Mouse (Mus musculus) heart, postnatal 10 days (tissue): ENCODE results near the gene Olfr652. TPM values are rescaled to one million over a fixed set of nuclear protein-coding genes. Genes with fewer than 3 reads are reported as not detected.

ENCODE experiments used
- DNase-seq, 2 experiments: peaks; one replicate each; pipeline ENCODE4 v3.0.0; 2021
- intact Hi-C: fragments of 180-260 bp; cut with DNase I; formaldehyde crosslinking; loops from one replicate; pipeline ENCODE4 v1.15.1; 2025
- total RNA-seq, 2 experiments: library from RNA; stranded (reverse); gene quantifications; 2 replicates each; pipeline ENCODE4 v1.2.3; 2021

Olfr652 gene
- not detected for total RNA-seq

DNA sequence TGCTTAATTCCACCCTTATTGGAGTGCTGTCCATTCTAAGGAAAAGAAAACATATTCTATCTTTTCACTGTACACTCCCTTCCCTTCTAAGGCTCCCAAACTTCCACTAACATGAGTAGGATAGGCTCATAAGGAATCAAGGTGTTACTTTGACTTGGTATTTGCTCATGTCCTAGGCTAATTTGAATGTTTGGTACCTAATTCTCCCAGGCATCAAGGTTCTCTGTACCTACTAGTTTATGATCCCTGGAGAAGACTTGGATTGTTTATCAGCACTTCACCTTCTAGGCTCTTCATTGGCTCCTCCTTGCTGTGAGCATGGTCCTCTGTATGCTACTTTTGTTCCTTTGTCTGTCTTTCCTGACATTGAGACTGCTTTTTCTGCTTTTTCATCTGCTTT, at the start of gene Olfr652:
TSS of gene Olfr652 (plus strand) at position 301 of the 400 bp plus-strand sequence.
- DNase-seq, result no peak
- intact Hi-C loops, result no loop called here

DNA sequence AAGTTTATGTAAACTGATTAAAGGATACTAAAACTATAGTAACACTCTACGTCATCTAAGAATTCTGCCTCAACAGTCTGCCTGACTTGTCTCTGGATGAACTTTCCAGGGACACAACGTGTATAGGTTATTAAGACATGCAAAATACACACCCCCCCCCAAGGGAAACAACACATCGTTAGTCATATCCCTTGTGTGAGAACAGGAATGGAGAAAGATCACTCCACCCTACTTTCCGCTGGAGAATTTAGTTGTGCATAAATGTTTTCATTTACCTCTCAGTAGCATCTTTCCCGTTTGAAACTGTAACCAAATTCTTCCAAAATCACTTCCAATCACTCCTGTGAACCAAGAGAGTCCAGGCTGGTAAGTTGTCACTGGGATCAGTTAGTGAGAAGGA, 10.9 kb upstream of the Olfr652 start, which contains the start of gene Olfr651:
TSS of gene Olfr651 (plus strand) at position 301 of the 400 bp plus-strand sequence.
- DNase-seq, result no peak
- intact Hi-C loops, result no loop called here

DNA sequence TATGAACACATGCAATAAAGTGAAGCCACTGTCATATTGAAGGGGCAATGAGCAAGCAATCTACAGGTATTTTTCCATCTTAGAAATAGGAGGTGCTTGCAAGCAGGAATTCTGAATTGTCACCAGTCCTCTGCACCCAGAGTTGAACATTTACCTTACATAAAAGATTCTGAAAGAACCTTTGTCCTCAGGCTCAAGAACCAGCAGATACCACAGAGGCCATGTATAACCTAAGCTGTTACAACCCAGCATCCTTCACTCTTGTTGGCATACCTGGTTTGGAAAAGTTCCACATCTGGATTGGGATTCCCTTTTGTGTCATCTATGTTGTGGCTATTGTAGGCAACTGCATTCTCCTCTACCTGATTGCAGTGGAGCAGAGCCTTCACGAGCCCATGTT, 8.0 kb upstream of the Olfr652 start:
- no peak for DNase-seq
- intact Hi-C loops, result no loop called here

GRCm38 (mm10) chr7:104577014-104577413, 16.3 kb downstream of the Olfr652 start, which contains the start of gene Olfr653:
TSS of gene Olfr653 (plus strand) at chr7:104577314.
- DNase-seq, result no peak
- intact Hi-C loops, result no loop called here

GRCm38 (mm10) chr7:104580846-104581245, 20.1 kb downstream of the Olfr652 start:
- no peak for DNase-seq
- intact Hi-C loops, result no loop called here

GRCm38 (mm10) chr7:104581429-104581828, 20.7 kb downstream of the Olfr652 start:
- intact Hi-C loops, result no loop called here
- DNase-seq, result no peak

GRCm38 (mm10) chr7:104586725-104587124, 26.0 kb downstream of the Olfr652 start, which contains the start of gene Olfr654:
TSS of gene Olfr654 (plus strand) at chr7:104587025.
- no peak for DNase-seq
- intact Hi-C loops, result no loop called here

DNA sequence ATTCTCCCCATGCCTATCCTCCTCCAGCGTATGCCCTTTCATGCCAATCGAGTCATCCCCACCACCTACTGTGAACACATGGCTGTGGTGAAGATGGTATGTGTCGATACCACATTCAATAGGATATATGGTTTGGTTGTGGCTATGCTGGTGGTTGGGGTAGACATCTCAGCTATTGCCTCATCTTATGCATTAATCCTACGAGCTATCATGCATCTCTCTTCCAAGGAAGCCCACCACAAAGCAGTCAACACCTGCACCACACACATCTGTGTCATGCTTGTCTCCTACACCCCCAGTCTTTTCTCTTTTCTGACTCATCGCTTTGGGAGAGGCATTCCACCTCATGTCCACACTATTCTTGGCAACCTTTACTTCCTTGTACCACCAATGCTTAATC, 27.6 kb downstream of the Olfr652 start:
- no peak for DNase-seq
- intact Hi-C loops, result no loop called here

DNA sequence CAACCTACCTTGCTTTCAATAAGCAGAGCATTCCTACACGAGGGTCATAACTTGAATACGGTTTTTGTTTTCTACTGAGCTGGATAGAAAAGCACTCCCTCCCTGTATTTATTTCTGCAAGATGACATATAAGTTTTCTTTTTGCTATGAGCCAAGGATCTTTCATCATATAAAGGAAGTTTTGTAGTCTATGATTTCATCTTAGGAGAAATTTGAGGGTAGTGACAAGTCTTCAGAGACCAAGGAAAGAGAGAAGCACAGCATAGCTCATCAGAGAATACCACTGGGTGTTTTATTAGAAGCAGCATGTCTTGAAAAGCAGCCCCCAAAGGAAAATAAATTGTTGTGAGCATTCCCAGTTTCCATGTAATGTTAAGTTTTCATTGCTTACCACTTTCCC, 41.0 kb downstream of the Olfr652 start, which contains the start of gene Olfr655:
TSS of gene Olfr655 (minus strand) at position 101 of the 400 bp plus-strand sequence.
- intact Hi-C loops, result loop anchor here (5.0 kb wide), 1 partner anchor 154 kb away; no protein-coding TSS in a partner anchor
- DNase-seq, result no peak

- intact Hi-C loops, result loop anchor here (5.0 kb wide), 1 partner anchor 156 kb away; no protein-coding TSS in a partner anchor
- DNase-seq, result peak; percentile 7 to 31
Observed at GRCm38 (mm10) chr7:104603173-104603572, 42.5 kb downstream of the Olfr652 start.

GRCm38 (mm10) chr7:104604727-104605126, 44.0 kb downstream of the Olfr652 start:
- DNase-seq, result no peak
- intact Hi-C loops, result loop anchor here (5.0 kb wide), 1 partner anchor 157 kb away; no protein-coding TSS in a partner anchor

DNA sequence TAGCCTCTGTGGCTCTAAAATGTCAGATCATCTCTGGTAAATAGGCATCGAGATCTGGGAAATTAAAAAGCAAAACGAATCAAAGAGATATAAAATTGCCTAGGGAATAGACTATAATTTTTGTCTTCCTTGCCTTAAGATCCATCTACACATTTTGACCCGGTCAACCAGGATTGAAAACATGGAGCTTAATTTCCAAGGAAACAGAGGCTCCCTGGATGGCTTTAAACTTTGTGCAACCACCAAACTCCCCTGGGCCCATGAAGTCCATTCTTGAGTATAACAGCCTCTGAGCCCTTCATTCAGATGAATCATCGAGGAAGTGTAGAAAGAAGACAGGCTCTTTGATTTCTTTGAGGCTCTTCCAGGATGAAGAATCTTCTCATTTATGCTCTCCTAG, 53.0 kb downstream of the Olfr652 start, which contains the start of gene Olfr656:
TSS of gene Olfr656 (plus strand) at position 301 of the 400 bp plus-strand sequence.
- intact Hi-C loops, result no loop called here
- DNase-seq, result no peak

Other genes starting within 250 kb of the Olfr652 start
- gene Trim12a, start 245.4 kb upstream of the Olfr652 start, total RNA-seq, result 1 to 10 TPM; 7.0 to 7.2 TPM
- gene Trim34b, start 231.4 kb upstream of the Olfr652 start, total RNA-seq, result under 1 TPM; 0.26 to 0.35 TPM
- gene Trim12c, start 207.5 kb upstream of the Olfr652 start, total RNA-seq, result 1 to 10 TPM; 4.5 to 4.9 TPM
- not detected for gene Trim30b, start 191.0 kb upstream of the Olfr652 start, total RNA-seq
- not detected for gene Trim30c, start 160.1 kb upstream of the Olfr652 start, total RNA-seq
- gene Trim30a, start 95.7 kb upstream of the Olfr652 start, total RNA-seq, result 1 to 10 TPM; 1.6 to 2.5 TPM
- under 1 TPM; 0.26 to 0.67 TPM for gene Trim30d, start 53.1 kb upstream of the Olfr652 start, total RNA-seq
- gene Olfr651, start 10.8 kb upstream of the Olfr652 start, total RNA-seq, result not detected
- not detected for gene Olfr653, start 16.4 kb downstream of the Olfr652 start, total RNA-seq
- not detected for gene Olfr654, start 26.1 kb downstream of the Olfr652 start, total RNA-seq
- gene Olfr655, start 40.9 kb downstream of the Olfr652 start, total RNA-seq, result not detected
- not detected for gene Olfr656, start 53.1 kb downstream of the Olfr652 start, total RNA-seq
- not detected for gene Olfr657, start 63.9 kb downstream of the Olfr652 start, total RNA-seq
- not detected for gene Olfr658, start 86.4 kb downstream of the Olfr652 start, total RNA-seq
- not detected for gene Olfr659, start 105.9 kb downstream of the Olfr652 start, total RNA-seq
- gene Olfr661, start 125.6 kb downstream of the Olfr652 start, total RNA-seq, result not detected
- gene Usp17le, start 216.6 kb downstream of the Olfr652 start, total RNA-seq, result not detected